Mouse (Mus musculus) small intestine, adult 2 months (tissue): ENCODE measurements around the gene Plcxd3.

ENCODE experiments used
- CTCF ChIP-seq: fragments of 200-500 bp; IDR thresholded peaks from 2 replicates; pipeline ENCODE4 v1.5.1; 2012; ENCODE audit warnings: low read depth, mild to moderate bottlenecking, control low read depth, inconsistent platforms, low read length, moderate library complexity, mixed read lengths; ENCODE audit not compliant: insufficient replicate concordance, insufficient read length; ENCODE audit errors: extremely low read depth
- POLR2A ChIP-seq: fragments of 200-500 bp; IDR thresholded peaks from 2 replicates; pipeline ENCODE4 v1.6.1; 2012; ENCODE audit warnings: low read depth, mild to moderate bottlenecking, control low read depth, inconsistent platforms, low read length, moderate library complexity

GRCm38 (mm10) chr15:4503366-4503765, 128.1 kb downstream of the Plcxd3 start:
- TF ChIP-seq POLR2A: no peak
- TF ChIP-seq CTCF: no peak
